Mouse (Mus musculus): ENCODE measurements around the gene Gng4. TPM values are rescaled to one million over a fixed set of nuclear protein-coding genes. Genes with fewer than 3 reads are reported as not detected.

The Gng4 gene
- polyA plus RNA-seq, 1 experiment from 2014 or later, result 6.2 TPM

- H3K27me3 ChIP-seq (replicated peaks; ENCODE audit: control insufficient read depth, insufficient read depth, low read length), result no peaks in the 10 kb centered on the region
- DNase-seq (ENCODE audit: low spot score) (no peak), ATAC-seq (ENCODE audit: low read depth) (0 out of 2 replicates have a peak, but pooled peaks have one; percentile 33)
- no peaks in the 10 kb centered on the region for H3K9me3 ChIP-seq (ENCODE audit: control insufficient read depth, low read length)
- 71% methylated on average over 6 of the region's 6 CpGs for WGBS
- no peak overlapping the region for H3K27ac ChIP-seq (replicated peaks; ENCODE audit: low read depth, low read length)
- no peak overlapping the region for H3K9ac ChIP-seq (ENCODE audit: low read depth, low read length)
- H3K4me2 ChIP-seq (ENCODE audit: low read depth, low read length), result no peak overlapping the region
- H3K4me1 ChIP-seq (ENCODE audit: control insufficient read depth, insufficient read depth, low read length), result no peaks in the 10 kb centered on the region
- H3K36me3 ChIP-seq (ENCODE audit: control insufficient read depth, insufficient read depth, low read length), result no peaks in the 10 kb centered on the region
- H3K4me3 ChIP-seq (ENCODE audit: low read depth, low read length), result no peak overlapping the region
These were observed 42.7 kb downstream of the Gng4 start for GRCm38 (mm10) chr13:13826533-13826932.

- H3K27ac ChIP-seq (replicated peaks; ENCODE audit: low read depth, low read length), result no peak overlapping the region
- ATAC-seq (ENCODE audit: low read depth) (no peak), DNase-seq (ENCODE audit: low spot score) (no peak)
- WGBS, result 24% methylated on average over 1 of the region's 1 CpGs
- H3K36me3 ChIP-seq (ENCODE audit: control insufficient read depth, insufficient read depth, low read length), result no peaks in the 10 kb centered on the region
- H3K4me1 ChIP-seq (ENCODE audit: control insufficient read depth, insufficient read depth, low read length), result no peaks in the 10 kb centered on the region
- H3K9ac ChIP-seq (ENCODE audit: low read depth, low read length), result no peak overlapping the region
- H3K4me3 ChIP-seq (ENCODE audit: low read depth, low read length), result no peak overlapping the region
- no peaks in the 10 kb centered on the region for H3K9me3 ChIP-seq (ENCODE audit: control insufficient read depth, low read length)
- no peaks in the 10 kb centered on the region for H3K27me3 ChIP-seq (replicated peaks; ENCODE audit: control insufficient read depth, insufficient read depth, low read length)
- H3K4me2 ChIP-seq (ENCODE audit: low read depth, low read length), result no peak overlapping the region
These were observed 44.3 kb downstream of the Gng4 start for GRCm38 (mm10) chr13:13828125-13828524.

- H3K36me3 ChIP-seq (ENCODE audit: control insufficient read depth, insufficient read depth, low read length), result no peaks in the 10 kb centered on the region
- no peak for DNase-seq (ENCODE audit: low spot score)
- no peaks in the 10 kb centered on the region for H3K27me3 ChIP-seq (replicated peaks; ENCODE audit: control insufficient read depth, insufficient read depth, low read length)
- H3K9me3 ChIP-seq (ENCODE audit: control insufficient read depth, low read length), result no peaks in the 10 kb centered on the region
- no peak overlapping the region for H3K4me2 ChIP-seq (ENCODE audit: low read depth, low read length)
- H3K4me3 ChIP-seq (ENCODE audit: low read depth, low read length), result no peak overlapping the region
- H3K27ac ChIP-seq (replicated peaks; ENCODE audit: low read depth, low read length), result no peak overlapping the region
- H3K9ac ChIP-seq (ENCODE audit: low read depth, low read length), result no peak overlapping the region
- no peak for ATAC-seq (ENCODE audit: low read depth)
- 37% methylated on average over 4 of the region's 4 CpGs for WGBS
- no peaks in the 10 kb centered on the region for H3K4me1 ChIP-seq (ENCODE audit: control insufficient read depth, insufficient read depth, low read length)
These were observed 46.7 kb downstream of the Gng4 start for GRCm38 (mm10) chr13:13830469-13831074.

- WGBS, result 56% methylated on average over 2 of the region's 2 CpGs
- Histone ChIP-seq H3K27me3 (replicated peaks; ENCODE audit: control insufficient read depth, insufficient read depth, low read length) (no peaks in the 10 kb centered on the region), H3K9me3 (ENCODE audit: control insufficient read depth, low read length) (peaks cover 11% of the 10 kb centered on the region; the same call in 1 of the 2 replicates), H3K27ac (replicated peaks; ENCODE audit: low read depth, low read length) (no peak overlapping the region), H3K4me3 (ENCODE audit: low read depth, low read length) (no peak overlapping the region), H3K4me1 (ENCODE audit: control insufficient read depth, insufficient read depth, low read length) (no peaks in the 10 kb centered on the region), H3K4me2 (ENCODE audit: low read depth, low read length) (no peak overlapping the region), H3K9ac (ENCODE audit: low read depth, low read length) (no peak overlapping the region), H3K36me3 (ENCODE audit: control insufficient read depth, insufficient read depth, low read length) (no peaks in the 10 kb centered on the region)
- DNase-seq (ENCODE audit: low spot score) (no peak), ATAC-seq (ENCODE audit: low read depth) (no peak)
These were observed 51.3 kb downstream of the Gng4 start for GRCm38 (mm10) chr13:13835180-13835579.

GRCm38 (mm10) chr13:13845021-13845420 lies 61.2 kb downstream of the Gng4 start:
- peak; percentile 18; the same call in 1 of the 2 replicates for ATAC-seq (ENCODE audit: low read depth)
- Histone ChIP-seq H3K27ac (replicated peaks; ENCODE audit: low read depth, low read length) (no peak overlapping the region), H3K4me1 (ENCODE audit: control insufficient read depth, insufficient read depth, low read length) (no peaks in the 10 kb centered on the region), H3K27me3 (replicated peaks; ENCODE audit: control insufficient read depth, insufficient read depth, low read length) (no peaks in the 10 kb centered on the region), H3K9me3 (ENCODE audit: control insufficient read depth, low read length) (no peaks in the 10 kb centered on the region), H3K9ac (ENCODE audit: low read depth, low read length) (no peak overlapping the region), H3K4me2 (ENCODE audit: low read depth, low read length) (no peak overlapping the region), H3K4me3 (ENCODE audit: low read depth, low read length) (no peak overlapping the region), H3K36me3 (ENCODE audit: control insufficient read depth, insufficient read depth, low read length) (no peaks in the 10 kb centered on the region)
- DNase-seq (ENCODE audit: low spot score), result peak; percentile 46
- WGBS, result 54% methylated on average over 4 of the region's 4 CpGs

- H3K9ac ChIP-seq (ENCODE audit: low read depth, low read length), result no peak overlapping the region
- no peak for DNase-seq (ENCODE audit: low spot score)
- no peak for ATAC-seq (ENCODE audit: low read depth)
- no peak overlapping the region for H3K27ac ChIP-seq (replicated peaks; ENCODE audit: low read depth, low read length)
- no peak overlapping the region for H3K4me3 ChIP-seq (ENCODE audit: low read depth, low read length)
- H3K36me3 ChIP-seq (ENCODE audit: control insufficient read depth, insufficient read depth, low read length), result no peaks in the 10 kb centered on the region
- no peaks in the 10 kb centered on the region for H3K4me1 ChIP-seq (ENCODE audit: control insufficient read depth, insufficient read depth, low read length)
- no peaks in the 10 kb centered on the region for H3K9me3 ChIP-seq (ENCODE audit: control insufficient read depth, low read length)
- WGBS, result 83% methylated on average over 3 of the region's 3 CpGs
- no peaks in the 10 kb centered on the region for H3K27me3 ChIP-seq (replicated peaks; ENCODE audit: control insufficient read depth, insufficient read depth, low read length)
- no peak overlapping the region for H3K4me2 ChIP-seq (ENCODE audit: low read depth, low read length)
These were observed 63.3 kb downstream of the Gng4 start for GRCm38 (mm10) chr13:13847075-13847599.

GRCm38 (mm10) chr13:13857190-13857589 lies 73.3 kb downstream of the Gng4 start:
- H3K4me3 ChIP-seq (ENCODE audit: low read depth, low read length), result no peak overlapping the region
- no peak overlapping the region for H3K9ac ChIP-seq (ENCODE audit: low read depth, low read length)
- no peaks in the 10 kb centered on the region for H3K27me3 ChIP-seq (replicated peaks; ENCODE audit: control insufficient read depth, insufficient read depth, low read length)
- H3K27ac ChIP-seq (replicated peaks; ENCODE audit: low read depth, low read length), result no peak overlapping the region
- H3K36me3 ChIP-seq (ENCODE audit: control insufficient read depth, insufficient read depth, low read length), result no peaks in the 10 kb centered on the region
- H3K4me2 ChIP-seq (ENCODE audit: low read depth, low read length), result no peak overlapping the region
- ATAC-seq (ENCODE audit: low read depth) (no peak), DNase-seq (ENCODE audit: low spot score) (no peak)
- 51% methylated on average over 4 of the region's 4 CpGs for WGBS
- no peaks in the 10 kb centered on the region for H3K9me3 ChIP-seq (ENCODE audit: control insufficient read depth, low read length)
- H3K4me1 ChIP-seq (ENCODE audit: control insufficient read depth, insufficient read depth, low read length), result no peaks in the 10 kb centered on the region

- no peak overlapping the region for H3K4me2 ChIP-seq (ENCODE audit: low read depth, low read length)
- ATAC-seq (ENCODE audit: low read depth), result no peak
- 51% methylated on average over 11 of the region's 11 CpGs for WGBS
- no peak overlapping the region for H3K9ac ChIP-seq (ENCODE audit: low read depth, low read length)
- no peak for DNase-seq (ENCODE audit: low spot score)
- H3K4me1 ChIP-seq (ENCODE audit: control insufficient read depth, insufficient read depth, low read length), result no peaks in the 10 kb centered on the region
- no peak overlapping the region for H3K4me3 ChIP-seq (ENCODE audit: low read depth, low read length)
- H3K9me3 ChIP-seq (ENCODE audit: control insufficient read depth, low read length), result no peaks in the 10 kb centered on the region
- H3K36me3 ChIP-seq (ENCODE audit: control insufficient read depth, insufficient read depth, low read length), result no peaks in the 10 kb centered on the region
- H3K27ac ChIP-seq (replicated peaks; ENCODE audit: low read depth, low read length), result no peak overlapping the region
- no peaks in the 10 kb centered on the region for H3K27me3 ChIP-seq (replicated peaks; ENCODE audit: control insufficient read depth, insufficient read depth, low read length)
These were observed 78.5 kb downstream of the Gng4 start for GRCm38 (mm10) chr13:13862346-13862745.

- no peak for ATAC-seq (ENCODE audit: low read depth)
- Histone ChIP-seq H3K4me2 (ENCODE audit: low read depth, low read length) (no peak overlapping the region), H3K36me3 (ENCODE audit: control insufficient read depth, insufficient read depth, low read length) (no peaks in the 10 kb centered on the region), H3K27me3 (replicated peaks; ENCODE audit: control insufficient read depth, insufficient read depth, low read length) (no peaks in the 10 kb centered on the region), H3K9me3 (ENCODE audit: control insufficient read depth, low read length) (no peaks in the 10 kb centered on the region), H3K4me3 (ENCODE audit: low read depth, low read length) (no peak overlapping the region), H3K27ac (replicated peaks; ENCODE audit: low read depth, low read length) (no peak overlapping the region), H3K9ac (ENCODE audit: low read depth, low read length) (no peak overlapping the region), H3K4me1 (ENCODE audit: control insufficient read depth, insufficient read depth, low read length) (no peaks in the 10 kb centered on the region)
- no peak for DNase-seq (ENCODE audit: low spot score)
- 49% methylated on average over 6 of the region's 6 CpGs for WGBS
These were observed 79.1 kb downstream of the Gng4 start for GRCm38 (mm10) chr13:13862941-13863340.
